Mouse (Mus musculus) embryonic facial prominence, embryonic 10.5 days (tissue): Measurements from ENCODE around the gene Wnt9a. TPM values are rescaled to one million over a fixed set of nuclear protein-coding genes. Genes with fewer than 3 reads are reported as not detected.

Source experiments
- DNase-seq: peaks from one replicate; pipeline ENCODE4 v3.0.0-alpha.2; 2017; ENCODE audit warnings: low spot score
- H3K27ac ChIP-seq: fragments of 300-500 bp; sonication (generic); replicated peaks from 2 replicates; pipeline ENCODE4 v1.5.1; 2016; ENCODE audit warnings: mild to moderate bottlenecking
- H3K27me3 ChIP-seq: fragments of 300-500 bp; sonication (generic); replicated peaks from 2 replicates; pipeline ENCODE4 v1.6.1; 2016; ENCODE audit warnings: low read depth, mild to moderate bottlenecking; ENCODE audit not compliant: poor library complexity, severe bottlenecking
- H3K36me3 ChIP-seq: fragments of 300-500 bp; sonication (generic); replicated peaks from 2 replicates; pipeline ENCODE4 v1.6.1; 2016; ENCODE audit warnings: mild to moderate bottlenecking, moderate library complexity
- H3K4me1 ChIP-seq: fragments of 300-500 bp; sonication (generic); 2 replicates; pipeline ENCODE4 v1.6.1; 2016
- H3K4me3 ChIP-seq: fragments of 300-500 bp; sonication (generic); 2 replicates; pipeline ENCODE4 v1.5.1; 2016; ENCODE audit warnings: mild to moderate bottlenecking, moderate library complexity
- H3K9me3 ChIP-seq: fragments of 300-500 bp; sonication (generic); 2 replicates; pipeline ENCODE4 v1.6.1; 2016; ENCODE audit warnings: mild to moderate bottlenecking
- WGBS: fragments of 180-500 bp; shearing (Covaris S2); methylation state at CpG from one replicate; pipeline ENCODE4 v1.1.7; 2016; 5-methylcytosine and 5-hydroxymethylcytosine counted together
- polyA plus RNA-seq: library from polyadenylated mRNA; unstranded; fragments of >200 nt; fragmentation: Nextera tagmentation; extraction: Ambion mirVana; gene quantifications from 2 replicates; pipeline ENCODE4 v1.2.1, GENCODE M21; 2016

Wnt9a gene
- 2.3 and 2.6 TPM in 2 replicates for polyA plus RNA-seq

DNA sequence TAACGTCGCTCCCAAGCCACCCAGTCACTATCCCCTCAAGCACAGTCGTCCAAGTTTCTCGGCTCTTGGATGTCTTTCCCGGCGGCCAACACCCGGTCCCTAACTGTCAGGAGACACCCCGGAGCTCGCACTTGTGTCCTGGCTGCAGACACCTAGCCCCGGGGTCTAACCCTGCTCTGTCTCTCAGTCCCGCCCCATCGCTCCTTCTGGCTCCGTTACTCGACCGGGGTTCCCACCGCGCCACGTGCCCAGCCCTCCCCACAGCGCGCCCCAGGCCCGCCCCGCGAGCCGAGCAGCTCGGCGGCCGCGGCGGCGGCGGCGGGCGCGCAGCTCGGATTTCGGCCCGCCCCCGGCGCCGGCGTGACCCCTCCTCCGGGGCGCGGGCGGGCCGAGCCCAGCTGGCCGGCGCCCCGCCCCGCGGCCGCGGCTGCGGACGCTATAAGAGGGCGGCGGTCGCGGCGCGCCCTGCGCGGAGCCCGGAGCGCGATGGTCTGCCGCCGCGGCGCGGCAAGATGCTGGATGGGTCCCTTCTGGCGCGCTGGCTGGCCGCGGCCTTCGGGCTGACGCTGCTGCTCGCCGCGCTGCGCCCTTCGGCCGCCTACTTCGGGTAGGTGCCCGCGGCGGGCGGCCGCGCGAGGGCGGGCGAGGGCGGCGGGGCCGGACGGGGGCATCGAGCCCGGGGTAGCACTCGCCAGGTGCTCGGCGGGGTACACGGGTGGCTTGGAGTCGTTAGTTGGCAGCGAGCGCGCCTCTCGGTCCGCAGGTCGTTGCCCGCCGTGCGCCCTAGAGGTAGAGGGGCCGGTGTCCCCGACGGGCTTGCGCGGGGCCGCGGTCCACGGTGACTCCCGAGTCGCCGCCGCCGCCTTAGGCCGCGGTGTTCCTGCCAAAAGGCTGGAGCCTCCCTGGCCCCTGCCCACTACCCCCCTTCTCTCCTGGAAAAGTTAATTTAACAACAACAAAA is at the start of gene Wnt9a:
Wnt9a (plus strand) TSS at position 468 of the 961 bp plus-strand sequence.
- H3K4me1 ChIP-seq, result peaks cover 65% of the 10 kb centered on the region
- no peaks in the 10 kb centered on the region for H3K36me3 ChIP-seq
- peak within 1 kb of the TSS; percentile 76 for H3K27ac ChIP-seq
- WGBS, result 3% methylated on average over 127 of the region's 128 CpGs
- DNase-seq, result peak; percentile 78
- peak within 1 kb of the TSS; percentile 73 for H3K4me3 ChIP-seq
- no peaks in the 10 kb centered on the region for H3K9me3 ChIP-seq
- H3K27me3 ChIP-seq, result peaks cover 95% of the 10 kb centered on the region

DNA sequence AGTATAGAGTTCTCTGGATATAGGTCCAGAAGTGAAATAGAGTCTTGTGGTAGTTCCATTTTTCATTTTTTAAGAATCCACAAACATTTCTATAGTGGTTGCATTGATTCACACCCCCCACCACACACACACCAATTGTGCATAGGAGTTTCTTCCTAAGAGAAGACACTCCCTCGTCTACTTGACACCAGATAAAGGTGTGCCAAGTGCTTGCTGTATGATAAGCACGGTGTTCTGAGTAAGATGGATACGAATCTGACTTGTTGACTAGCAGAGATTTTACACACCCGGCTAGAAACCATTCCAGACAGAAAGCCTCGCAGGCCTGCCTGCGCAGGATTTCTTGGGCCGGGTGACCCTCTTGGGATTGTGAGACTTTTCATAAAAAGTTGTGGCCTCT is 47.1 kb upstream of the Wnt9a start:
- H3K27ac ChIP-seq, result no peak overlapping the region
- no peaks in the 10 kb centered on the region for H3K9me3 ChIP-seq
- no peak for DNase-seq
- H3K4me1 ChIP-seq, result peaks cover 13% of the 10 kb centered on the region
- H3K4me3 ChIP-seq, result no peak overlapping the region
- peaks cover 65% of the 10 kb centered on the region for H3K27me3 ChIP-seq
- WGBS, result 83% methylated on average over 7 of the region's 7 CpGs
- H3K36me3 ChIP-seq, result no peaks in the 10 kb centered on the region

DNA sequence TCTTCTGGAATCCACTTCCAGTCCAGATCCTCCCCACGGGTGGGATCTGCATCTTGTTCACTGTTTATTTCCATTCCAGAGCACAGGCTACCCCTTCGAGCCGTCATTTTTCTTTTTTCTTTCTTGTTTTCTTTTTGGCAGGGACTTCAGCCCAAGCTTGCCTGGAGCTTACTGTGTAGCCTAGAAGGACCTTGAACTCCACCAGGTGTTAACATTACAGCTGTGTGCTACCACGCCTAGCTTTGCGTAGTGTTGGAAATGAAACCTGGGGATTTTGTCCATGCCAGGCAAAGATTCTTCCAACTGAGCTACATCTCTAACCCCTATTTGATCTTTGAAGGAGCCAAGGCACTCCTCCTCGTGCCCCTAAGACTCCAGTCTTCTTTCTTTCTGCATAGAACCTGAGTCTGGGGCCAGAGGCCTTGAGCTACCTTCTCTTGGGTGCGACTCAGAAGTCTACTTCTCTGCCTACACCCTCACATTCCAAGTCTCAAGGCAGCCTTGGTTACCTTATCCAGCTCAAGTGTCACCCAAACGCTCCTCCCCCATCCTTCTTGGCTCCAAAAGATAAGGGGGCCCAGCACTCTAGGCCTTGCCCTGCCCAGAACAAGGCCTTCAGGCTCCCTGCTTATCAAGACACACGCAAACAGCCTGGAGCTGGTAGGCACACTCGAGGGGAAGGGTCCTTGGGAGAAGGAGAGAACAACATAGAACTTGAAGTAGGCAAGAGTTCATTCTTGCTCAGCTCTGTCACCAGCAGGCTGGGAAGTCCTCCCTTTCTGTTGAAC is 45.8 kb upstream of the Wnt9a start:
- H3K4me1 ChIP-seq, result peaks cover 22% of the 10 kb centered on the region
- H3K4me3 ChIP-seq, result no peak overlapping the region
- H3K27ac ChIP-seq, result no peak overlapping the region
- H3K9me3 ChIP-seq, result no peaks in the 10 kb centered on the region
- WGBS, result 81% methylated on average over 10 of the region's 10 CpGs
- H3K36me3 ChIP-seq, result no peaks in the 10 kb centered on the region
- H3K27me3 ChIP-seq, result peaks cover 68% of the 10 kb centered on the region
- DNase-seq, result no peak

DNA sequence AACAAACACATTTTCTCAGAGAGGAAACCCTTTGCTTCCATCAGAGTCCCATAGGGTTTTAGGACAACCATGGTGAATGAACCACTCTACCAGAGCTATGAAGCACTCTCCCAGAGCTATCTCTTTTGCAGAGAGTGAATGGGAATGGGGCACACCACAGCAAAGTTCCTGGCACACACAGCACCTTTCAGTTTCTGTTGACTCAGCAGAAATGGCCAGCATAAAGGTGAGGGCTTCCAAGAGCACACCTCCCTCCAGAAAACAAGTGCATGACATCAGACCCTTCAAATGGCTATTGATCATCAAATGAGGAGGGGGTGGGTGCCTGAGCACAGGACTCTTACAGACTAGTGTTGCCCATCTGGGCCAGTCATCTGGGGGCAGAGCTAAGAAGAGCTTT is 44.4 kb upstream of the Wnt9a start:
- Histone ChIP-seq H3K36me3 (no peaks in the 10 kb centered on the region), H3K27me3 (peaks cover 76% of the 10 kb centered on the region), H3K27ac (no peak overlapping the region), H3K4me3 (no peak overlapping the region), H3K4me1 (peaks cover 31% of the 10 kb centered on the region), H3K9me3 (no peaks in the 10 kb centered on the region)
- no peak for DNase-seq

DNA sequence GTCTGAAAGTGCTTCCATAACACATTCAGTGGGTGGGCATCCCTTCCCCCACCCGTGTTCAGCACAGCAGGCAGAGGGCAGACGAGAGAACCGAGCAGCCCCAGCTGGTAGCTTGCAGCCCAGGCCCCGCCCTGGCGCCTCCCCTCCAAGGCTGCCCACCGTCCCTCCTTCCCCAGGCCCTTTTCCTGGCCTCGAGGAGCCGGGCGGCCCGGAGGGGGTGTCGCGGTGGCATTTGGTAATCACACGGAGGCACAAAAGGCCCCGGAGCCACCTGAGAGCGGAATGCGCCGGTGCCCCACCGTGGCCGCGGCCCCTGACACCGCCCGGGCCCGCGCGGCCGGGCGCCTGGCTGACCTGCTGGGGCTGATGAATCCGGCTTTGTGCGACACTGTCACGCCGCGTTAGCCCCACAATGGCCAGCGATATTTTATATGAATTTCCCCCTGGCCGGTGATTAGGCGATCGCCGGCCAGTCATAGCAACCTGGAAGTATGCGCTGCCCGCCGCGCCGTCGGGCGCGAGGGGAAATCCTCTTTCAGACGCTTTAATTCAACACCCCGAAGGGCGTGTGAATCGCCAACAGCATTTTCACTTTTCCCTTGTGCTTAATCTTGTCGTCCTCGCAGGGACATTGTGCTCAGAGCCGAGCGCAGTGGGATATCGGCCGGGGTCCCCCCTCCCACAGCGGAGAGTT is 42.7 kb upstream of the Wnt9a start:
- Histone ChIP-seq H3K27ac (peak overlapping the region; percentile 73), H3K9me3 (0 out of 2 replicates have a peak, but pooled peaks cover 7% of the 10 kb centered on the region), H3K4me1 (peaks cover 31% of the 10 kb centered on the region), H3K36me3 (no peaks in the 10 kb centered on the region), H3K4me3 (peak overlapping the region; percentile 62), H3K27me3 (peaks cover 85% of the 10 kb centered on the region)
- peak; percentile 71 for DNase-seq
- under 1% methylated on average over 56 of the region's 56 CpGs for WGBS

DNA sequence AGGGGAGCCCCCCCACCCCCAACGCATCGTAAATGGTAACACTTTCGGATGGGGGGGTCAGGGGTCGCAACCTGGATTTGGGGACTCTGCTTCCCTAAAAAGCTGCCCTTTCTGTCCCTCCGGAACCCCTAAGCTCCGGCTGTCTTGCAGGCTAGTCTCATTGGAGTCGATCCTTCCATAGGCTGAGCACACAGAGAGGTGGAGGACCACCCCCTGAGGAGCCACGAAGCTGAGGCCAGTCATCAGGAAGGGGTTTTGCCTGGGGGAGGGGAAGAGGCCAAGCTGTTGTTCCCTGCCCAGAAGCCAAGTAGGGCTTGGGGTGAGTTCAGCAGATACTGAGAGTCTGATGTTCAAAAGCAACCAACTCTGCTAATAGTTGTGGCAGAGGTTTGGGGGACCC is 42.1 kb upstream of the Wnt9a start:
- Histone ChIP-seq H3K27me3 (peaks cover 91% of the 10 kb centered on the region), H3K4me3 (peak overlapping the region; percentile 62), H3K36me3 (no peaks in the 10 kb centered on the region), H3K4me1 (peaks cover 31% of the 10 kb centered on the region), H3K27ac (peak overlapping the region; percentile 73; the same call in 1 of the 2 replicates), H3K9me3 (0 out of 2 replicates have a peak, but pooled peaks cover 7% of the 10 kb centered on the region)
- DNase-seq, result peak; percentile 34
- 2% methylated on average over 8 of the region's 8 CpGs for WGBS

DNA sequence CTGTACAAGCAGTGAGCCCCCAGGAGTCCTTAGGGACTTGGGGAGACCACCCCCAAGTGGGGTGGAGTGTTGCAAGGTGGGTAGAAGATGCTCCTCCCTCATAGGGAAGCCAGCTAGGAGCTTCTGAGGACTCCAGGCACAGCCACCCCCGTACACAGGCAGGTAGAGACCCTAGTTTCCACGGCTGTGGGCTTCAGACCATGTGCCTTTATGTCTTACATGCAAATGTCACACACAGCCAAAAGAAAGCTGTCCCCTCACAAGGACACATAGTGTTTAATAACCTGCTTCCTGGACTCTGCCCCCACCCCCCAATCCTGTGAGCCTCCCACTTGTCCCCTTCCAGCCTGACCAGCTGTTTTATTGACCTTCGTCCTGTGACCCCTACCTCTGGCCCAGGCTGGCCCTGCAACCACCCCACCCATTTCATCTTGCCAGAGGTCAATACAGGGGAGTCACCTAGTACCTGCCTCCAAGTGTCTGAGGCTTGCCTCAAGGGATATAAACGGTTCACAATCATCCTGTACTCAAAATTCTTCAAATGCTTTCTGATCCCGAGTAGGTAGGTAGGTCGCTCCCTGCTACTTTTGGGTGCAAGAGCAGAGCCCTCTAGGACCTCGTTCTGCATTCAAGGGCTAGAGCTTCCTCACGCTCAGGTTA is 41.4 kb upstream of the Wnt9a start:
- Histone ChIP-seq H3K4me3 (no peak overlapping the region), H3K27ac (no peak overlapping the region), H3K4me1 (peaks cover 31% of the 10 kb centered on the region), H3K9me3 (0 out of 2 replicates have a peak, but pooled peaks cover 7% of the 10 kb centered on the region), H3K36me3 (no peaks in the 10 kb centered on the region), H3K27me3 (peaks cover 86% of the 10 kb centered on the region)
- WGBS, result 58% methylated on average over 8 of the region's 8 CpGs
- no peak for DNase-seq

DNA sequence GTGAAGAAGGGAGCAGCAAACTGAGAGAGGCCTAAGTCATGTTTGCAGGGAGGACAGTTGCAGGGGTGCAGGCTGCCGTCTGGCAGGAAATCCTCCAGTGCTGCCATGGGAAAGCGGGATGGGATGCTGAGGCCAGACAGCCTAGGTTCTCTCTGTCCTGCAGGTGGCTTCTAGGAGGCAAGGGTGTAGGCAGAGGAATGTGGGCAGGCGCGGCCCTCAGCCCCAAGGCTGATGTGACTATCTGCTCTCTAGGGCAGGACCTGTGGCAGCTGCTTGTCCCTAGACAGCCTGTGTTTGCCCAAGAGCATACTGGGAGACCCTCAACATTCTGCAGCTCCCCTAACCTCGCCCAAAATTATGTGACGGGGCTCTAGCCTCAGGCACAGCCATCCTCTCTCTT is 40.0 kb upstream of the Wnt9a start:
- DNase-seq, result no peak
- Histone ChIP-seq H3K27me3 (peaks cover 72% of the 10 kb centered on the region), H3K4me3 (no peak overlapping the region), H3K9me3 (0 out of 2 replicates have a peak, but pooled peaks cover 7% of the 10 kb centered on the region), H3K4me1 (peaks cover 35% of the 10 kb centered on the region), H3K27ac (no peak overlapping the region), H3K36me3 (no peaks in the 10 kb centered on the region)
- 16% methylated on average over 6 of the region's 6 CpGs for WGBS

DNA sequence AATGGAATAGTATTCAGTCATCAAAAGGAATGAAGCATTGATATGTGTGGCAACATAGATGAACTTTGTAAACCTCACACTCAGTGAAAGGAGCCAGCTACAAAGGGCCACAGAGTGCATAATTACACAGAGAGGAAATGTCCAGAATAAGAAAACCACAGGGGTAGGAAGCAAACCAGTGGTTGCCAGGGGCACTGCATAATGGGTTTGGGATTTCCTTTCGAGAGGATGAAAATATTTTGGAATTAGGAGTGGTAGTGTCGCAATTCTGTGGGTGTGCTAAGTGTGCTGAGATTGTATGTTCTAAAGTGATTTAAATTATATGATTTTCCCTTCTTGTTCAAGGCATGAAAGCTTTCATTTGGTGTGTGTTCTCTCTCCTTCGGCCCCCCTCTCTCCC is 32.5 kb upstream of the Wnt9a start:
- DNase-seq, result no peak

DNA sequence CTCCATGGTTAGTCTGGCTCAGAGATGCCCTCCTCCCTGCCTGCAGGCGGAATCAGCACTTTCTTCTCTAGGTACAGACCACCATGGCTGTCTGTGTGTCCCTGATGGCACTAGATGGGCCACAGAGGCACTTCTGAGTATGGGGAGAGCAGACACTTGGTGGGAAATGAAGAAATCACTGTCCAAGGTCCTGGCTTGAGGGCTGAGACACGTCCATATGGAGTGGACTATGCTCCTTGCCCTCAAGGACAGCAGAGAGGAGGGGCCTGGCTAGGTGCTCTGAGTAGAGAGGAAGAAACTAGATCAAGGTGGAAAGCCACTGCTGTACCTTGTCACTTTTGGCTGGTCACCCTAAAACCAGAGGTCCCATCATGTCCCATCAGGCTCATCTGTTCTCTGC is 29.9 kb upstream of the Wnt9a start:
- no peaks in the 10 kb centered on the region for H3K9me3 ChIP-seq
- H3K4me1 ChIP-seq, result peaks cover 7% of the 10 kb centered on the region; the same call in 1 of the 2 replicates
- peaks cover 66% of the 10 kb centered on the region for H3K27me3 ChIP-seq
- H3K4me3 ChIP-seq, result no peak overlapping the region
- 32% methylated on average over 2 of the region's 2 CpGs for WGBS
- H3K27ac ChIP-seq, result no peak overlapping the region
- DNase-seq, result no peak
- H3K36me3 ChIP-seq, result no peaks in the 10 kb centered on the region

More for the DNA sequence above, 32.5 kb upstream of the Wnt9a start:
- no peak overlapping the region for H3K4me3 ChIP-seq
- H3K9me3 ChIP-seq, result no peaks in the 10 kb centered on the region
- H3K4me1 ChIP-seq, result peaks cover 10% of the 10 kb centered on the region; the same call in 1 of the 2 replicates
- 76% methylated on average over 3 of the region's 3 CpGs for WGBS
- H3K27ac ChIP-seq, result no peak overlapping the region
- peaks cover 48% of the 10 kb centered on the region for H3K27me3 ChIP-seq
- no peaks in the 10 kb centered on the region for H3K36me3 ChIP-seq

DNA sequence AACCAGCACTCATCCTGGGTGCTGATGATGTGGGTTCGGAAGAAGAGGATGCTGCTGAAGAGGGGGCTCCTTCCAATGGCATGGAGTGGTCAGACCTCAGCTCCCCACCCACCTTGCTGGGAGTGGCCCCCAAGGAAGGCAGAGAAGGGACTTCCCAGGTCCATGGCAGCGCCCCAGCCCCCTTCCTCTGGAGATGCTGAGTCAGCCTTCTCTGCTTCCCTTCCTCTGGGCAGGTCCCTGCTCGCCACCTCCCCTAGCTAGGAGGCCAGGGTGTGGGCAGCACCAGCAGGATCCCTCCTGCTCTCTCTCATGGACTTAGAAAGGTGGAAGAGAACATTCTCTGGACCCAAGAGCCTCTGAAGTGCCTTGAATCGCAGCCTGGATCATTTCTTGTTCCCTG is 28.7 kb upstream of the Wnt9a start:
- Histone ChIP-seq H3K4me1 (peaks cover 7% of the 10 kb centered on the region; the same call in 1 of the 2 replicates), H3K27ac (no peak overlapping the region), H3K27me3 (peaks cover 70% of the 10 kb centered on the region), H3K9me3 (no peaks in the 10 kb centered on the region), H3K4me3 (no peak overlapping the region), H3K36me3 (no peaks in the 10 kb centered on the region)
- 65% methylated on average over 4 of the region's 4 CpGs for WGBS
- no peak for DNase-seq
